Mouse (Mus musculus) kidney, adult 11 months (tissue): ENCODE measurements around the gene Gid8.
A peak's percentile ranks its signal among the peaks of the same experiment; 100 is the strongest.

Experiments
- DNase-seq: peaks from one replicate; pipeline ENCODE4 v3.0.0; 2022

Gid8 gene

DNA sequence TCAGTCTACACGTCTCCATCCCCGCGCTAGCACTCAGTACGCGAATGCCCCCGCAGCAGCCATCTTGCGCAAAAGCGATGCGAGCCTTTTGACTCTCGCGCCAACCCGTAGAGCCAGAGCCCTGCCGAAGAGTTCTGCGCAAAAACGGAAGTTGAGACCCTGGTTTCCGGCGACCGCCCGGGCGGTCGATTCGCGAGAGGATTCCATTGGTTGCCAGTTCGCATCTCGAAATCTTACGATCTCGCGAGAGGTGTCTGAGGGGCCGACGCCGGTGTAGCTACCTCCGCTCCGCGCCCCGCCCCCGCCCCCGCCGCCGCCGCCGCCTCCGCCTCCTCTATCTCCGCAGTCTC is at the start of gene Gid8, which contains the start of gene Dido1:
Gene Gid8, plus strand, starts transcription at position 195 of the 350 bp plus-strand sequence.
Gene Dido1, minus strand, starts transcription at position 77 of the 350 bp plus-strand sequence.
- DNase-seq, result peak; percentile 93

DNA sequence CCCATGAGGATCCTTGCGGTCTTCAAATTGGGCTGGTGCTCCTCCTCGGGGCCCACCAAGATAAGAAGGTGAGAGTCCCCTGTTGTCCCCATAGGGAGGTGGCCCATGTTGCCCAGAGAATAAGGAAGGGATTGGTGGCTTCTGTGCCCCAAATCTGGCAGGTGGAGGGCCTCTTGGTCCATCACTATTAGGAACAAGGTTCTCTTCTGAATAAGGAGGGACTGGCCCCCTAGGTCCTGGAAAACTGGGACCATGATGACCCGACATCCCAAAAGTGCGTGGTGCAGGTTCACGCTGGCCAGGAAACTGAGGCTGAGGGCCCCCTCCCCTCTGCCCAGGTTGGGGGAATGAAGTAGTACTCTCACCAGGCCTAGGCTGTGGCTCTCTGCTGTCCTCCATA is 49.4 kb upstream of the Gid8 start:
- DNase-seq, result no peak

DNA sequence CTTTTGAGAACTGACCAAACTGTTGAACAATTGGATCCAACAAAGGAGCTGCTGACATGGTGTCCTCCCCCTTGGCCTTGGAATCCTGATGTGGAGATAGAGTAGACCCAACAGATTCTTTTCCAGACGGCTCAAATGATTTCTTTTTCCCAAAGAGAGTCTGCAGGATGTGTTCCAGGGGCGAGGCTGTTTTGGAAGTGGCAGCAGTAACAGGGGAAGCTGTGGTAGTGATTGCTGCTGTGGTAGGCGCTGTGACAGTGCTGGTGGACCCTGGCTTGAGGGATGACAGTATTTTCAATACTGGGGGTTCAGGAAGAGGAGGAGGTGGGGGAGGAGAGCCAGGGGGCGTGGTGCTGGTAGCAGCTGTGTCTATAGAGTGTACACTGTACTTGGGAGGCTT is 47.9 kb upstream of the Gid8 start:
- no peak for DNase-seq

DNA sequence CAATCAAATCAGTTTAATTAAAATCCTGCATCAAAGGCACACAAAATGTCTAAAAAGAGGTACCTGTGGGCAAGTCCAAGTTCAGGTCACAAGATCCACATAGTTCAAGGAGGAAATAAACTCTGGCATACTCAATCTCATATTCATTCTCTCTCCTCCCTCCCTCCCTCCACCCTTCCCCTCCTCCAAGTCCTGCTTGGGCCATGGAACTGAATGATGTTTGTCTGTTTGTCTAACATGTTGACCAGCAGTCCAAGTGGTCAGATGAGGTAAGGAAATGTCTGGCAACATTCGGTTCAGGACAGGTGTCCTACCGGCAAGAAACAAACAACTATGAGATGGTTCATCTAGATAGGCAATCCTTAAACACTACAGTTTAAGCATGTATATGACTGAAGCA is 33.2 kb upstream of the Gid8 start:
- DNase-seq, result no peak

DNA sequence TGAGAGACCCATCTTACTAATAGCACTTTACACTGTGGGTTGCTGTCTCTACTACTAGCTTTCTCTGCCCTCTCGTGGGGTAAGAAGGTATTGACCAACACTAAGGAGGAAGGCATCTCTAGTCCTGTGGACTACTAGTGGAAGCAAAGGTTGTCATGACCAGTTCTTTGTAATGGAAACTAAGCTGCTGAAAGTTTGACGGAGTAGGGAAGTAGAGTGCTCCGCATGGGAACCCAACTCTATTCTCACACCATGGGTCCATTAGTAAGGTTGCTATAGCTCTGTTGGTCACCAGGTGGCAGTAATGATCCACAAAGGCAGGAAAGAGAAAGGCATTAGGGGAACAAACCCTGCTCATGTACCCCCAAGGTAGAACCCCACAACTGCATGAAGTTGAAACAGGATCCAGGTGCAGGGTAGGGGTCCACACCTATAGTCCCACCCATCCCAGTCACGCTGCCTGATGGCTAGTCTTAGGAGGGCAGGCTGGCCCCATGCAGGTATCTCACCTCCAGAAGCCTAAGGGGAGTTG is 31.2 kb upstream of the Gid8 start:
- peak; percentile 56 for DNase-seq

DNA sequence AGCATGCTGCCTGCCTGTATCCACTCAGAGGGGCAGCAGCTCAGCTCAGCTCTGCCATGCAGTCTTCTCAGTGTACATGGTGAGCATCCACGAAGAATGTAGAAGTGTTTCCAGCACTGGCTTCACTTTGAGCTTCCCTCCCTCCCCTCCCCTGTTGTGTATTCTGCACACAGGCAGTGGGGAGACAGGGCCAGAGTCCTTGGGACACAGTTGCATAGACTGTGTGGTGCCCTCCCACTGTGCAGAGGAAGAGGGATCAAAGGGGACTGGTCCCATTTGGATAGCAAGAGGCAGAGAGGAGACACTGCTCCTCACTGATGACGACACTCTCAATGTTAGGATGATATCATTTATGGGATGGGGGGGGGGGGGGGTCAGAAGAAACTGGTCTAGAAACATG is 28.7 kb upstream of the Gid8 start:
- no peak for DNase-seq

DNA sequence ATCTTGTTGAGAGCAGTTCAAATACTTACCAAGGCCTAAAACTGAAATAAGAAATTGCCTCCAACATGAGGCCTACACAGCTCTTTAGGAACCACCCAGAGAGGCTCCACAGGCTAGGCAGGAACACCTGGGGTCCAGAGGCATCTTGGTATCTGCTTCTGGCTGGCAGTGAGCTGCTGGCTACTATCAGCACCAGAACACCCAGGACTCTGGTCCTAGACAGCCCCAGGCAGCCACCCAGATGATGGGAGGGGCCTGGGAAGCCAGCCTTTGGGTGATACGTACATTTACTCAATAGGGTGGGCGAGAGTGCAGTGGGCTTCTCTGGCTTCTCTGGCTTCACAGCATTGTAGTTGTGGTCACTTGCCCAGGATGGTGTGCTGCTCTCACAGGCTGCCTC is 26.4 kb upstream of the Gid8 start:
- DNase-seq, result no peak

DNA sequence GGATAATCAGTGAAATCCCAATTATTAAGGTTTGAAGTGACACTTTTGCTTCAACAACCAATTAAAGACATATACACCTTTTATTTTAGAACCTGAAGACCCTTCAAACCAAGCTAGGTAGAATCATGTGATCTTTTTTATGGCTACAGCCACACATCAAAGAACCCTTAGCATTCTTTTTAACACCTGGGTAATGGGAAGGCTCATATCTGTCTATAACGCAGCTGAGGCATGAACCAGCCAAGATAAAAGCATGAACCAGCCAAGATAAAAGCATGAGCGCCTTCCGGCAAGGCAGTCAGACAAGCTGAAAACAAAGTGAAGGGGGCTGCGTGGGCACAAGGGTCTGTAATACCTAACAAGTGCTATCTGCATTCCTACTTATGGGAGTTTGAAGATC is 25.9 kb upstream of the Gid8 start:
- no peak for DNase-seq

DNA sequence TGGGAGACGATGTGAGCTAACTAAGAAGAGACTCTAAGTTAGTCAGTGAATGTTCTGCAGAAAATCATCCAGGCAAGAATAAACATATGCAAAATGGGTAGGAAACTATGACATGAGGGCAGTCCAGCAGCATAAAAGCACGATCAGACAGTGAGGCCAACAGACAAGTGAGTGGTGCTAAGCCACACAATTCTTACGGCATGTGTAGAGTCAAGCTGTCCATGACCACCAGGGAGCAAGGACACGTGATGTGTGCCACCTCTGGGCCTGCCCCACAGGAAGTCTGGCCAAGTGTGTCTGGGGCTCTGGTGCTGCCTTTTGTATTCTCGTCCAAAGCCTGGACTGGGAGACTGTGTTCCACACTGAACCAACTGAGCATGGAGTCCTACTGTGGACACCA is 20.1 kb upstream of the Gid8 start:
- DNase-seq, result no peak

DNA sequence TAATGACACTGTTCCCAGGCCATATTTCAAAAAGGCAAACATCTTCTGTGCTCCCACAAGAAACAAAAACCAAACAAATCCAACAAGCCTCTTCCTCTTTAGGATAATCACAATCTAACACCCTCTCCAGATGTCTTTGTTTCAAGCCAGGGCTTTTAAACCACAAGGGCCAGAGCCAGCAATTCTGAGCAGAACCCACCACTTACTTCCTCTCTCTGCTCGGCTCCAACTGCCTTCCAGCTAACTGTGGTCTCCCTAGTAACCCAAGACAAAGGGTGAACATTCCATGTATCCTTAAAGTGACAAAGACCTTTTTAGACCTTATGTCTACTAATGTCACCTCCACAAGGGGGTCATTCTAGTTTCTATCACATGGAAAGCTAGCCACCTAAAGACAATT is 17.3 kb upstream of the Gid8 start:
- no peak for DNase-seq

DNA sequence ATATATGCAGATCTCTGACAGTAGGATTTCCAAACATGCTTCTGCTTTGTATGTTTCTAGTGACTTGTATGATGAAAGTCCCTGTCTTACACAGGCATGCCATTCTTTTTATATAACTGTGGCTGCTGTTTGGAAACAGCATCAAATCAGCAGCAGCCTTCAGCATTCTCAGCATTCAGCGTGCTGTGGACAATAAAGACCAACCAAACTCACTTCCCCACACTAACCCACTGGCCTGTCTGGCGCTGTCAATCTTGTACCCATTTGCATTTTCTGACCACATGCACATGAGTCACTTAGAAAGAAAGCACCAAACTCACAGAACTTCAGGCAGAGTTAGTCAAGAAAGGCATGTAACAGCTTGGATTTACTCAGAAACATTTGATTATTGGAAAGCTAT is 14.7 kb upstream of the Gid8 start:
- DNase-seq, result no peak

DNA sequence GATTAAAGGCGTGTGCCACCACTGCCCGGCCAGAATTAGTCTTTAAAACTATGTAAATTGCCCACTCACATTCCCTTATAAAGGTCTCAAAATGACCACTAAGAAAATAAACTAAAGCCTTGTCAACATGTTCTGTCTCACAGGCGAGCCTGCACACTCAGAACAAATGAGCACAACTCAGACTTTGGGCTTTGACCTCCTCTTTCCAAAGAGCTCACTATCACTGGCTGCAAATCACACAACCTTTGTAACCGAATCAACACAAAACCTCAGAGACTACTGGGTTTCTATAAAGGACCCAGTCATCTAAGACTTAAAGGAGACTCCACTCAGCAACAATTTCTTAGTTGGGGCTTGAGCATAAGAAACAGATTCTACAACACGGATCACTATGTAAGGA is 9.5 kb upstream of the Gid8 start:
- DNase-seq, result peak; percentile 62

DNA sequence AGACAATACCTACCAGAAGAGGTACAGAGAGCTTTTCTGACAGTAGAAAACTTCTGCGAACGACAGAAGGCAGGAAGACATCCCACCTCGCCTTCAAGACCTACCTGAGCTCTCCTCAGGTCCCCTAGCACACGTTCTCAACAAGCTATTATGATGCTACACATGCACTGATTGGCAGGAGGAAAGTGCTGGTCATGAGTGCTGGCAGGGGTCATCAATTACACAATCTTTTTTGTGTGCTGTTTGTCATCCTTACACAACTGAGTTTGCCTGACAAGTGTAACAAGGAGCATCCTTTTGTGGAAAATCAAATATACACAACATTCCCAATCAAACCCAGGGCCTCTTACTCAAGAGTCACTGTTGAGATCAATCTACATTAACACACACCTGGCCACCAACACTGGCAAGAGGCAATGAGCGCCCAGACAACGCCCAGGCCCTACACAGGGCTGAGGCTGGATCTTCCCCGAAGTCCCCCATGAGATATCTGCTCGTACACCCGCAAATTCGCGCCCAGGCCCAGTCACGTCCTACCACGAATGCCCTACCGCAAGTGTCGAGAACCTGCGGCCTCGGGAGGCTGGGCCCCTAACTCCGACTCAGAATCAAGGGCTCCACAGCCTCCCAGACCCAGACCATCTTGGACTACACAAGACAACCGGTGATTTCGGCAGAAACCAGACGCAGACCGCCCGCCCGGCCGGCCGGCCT is 8.7 kb upstream of the Gid8 start:
- DNase-seq, result no peak

DNA sequence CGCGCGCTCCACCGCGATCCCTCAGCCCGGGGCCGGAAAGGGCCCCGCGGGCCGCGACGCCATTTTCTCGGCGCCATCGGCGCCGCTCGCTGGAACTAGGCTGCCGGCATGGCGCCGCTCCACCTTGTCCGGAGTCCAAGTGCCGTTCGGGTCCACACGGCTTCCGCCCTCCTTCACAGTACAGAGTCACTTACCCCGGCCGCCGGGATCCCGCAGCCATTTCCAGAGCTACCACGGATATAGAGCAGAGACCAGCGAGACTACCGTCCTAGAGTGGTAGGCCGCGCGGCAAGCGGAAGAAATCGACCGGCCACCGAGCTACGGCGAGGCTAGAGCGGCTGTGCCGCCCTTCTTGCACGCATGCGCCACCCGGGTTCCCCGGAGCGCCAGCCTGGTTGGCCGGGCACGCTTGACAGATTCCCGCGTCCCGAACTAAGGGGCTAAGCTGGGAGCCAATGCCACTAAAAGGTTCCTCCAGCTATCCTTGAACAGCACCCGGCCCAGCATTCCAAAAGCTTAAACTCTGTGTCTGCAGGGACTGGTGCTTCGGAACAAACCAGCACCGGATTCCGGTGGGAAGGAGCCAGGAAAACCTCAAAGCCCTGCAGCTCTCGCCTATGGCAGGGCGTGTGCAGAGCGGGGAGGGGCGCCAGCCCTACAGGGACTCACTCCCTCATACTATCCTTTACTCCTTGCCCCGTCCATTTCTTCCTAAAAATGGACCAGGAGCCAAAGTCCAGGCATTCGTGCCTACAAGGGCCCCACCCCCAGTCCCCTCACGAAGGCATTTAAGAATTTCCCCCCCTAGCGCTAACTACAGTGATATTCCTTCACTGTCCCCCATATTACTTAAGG is 7.9 kb upstream of the Gid8 start:
- DNase-seq, result peak; percentile 91

DNA sequence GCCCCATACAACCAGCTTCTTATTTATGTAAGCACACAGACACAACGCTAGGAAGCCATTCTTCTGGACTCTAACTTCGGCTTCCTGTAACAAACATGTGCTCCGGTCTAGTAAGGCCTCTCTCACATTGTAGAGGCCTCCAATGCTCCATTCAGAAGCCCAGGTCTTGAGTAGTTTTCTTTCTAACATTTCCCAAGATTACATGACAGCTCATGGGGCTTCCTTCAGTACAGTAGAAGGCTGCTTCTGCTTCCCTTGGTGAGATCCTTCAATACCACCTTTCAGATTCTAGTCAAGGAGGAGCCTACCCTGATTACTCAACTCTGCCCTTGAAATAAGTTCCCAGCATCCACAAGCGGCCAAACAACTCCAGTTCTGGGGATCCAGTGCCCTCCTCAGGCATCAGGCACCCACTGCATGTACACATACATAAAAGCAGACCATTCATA is 7.2 kb upstream of the Gid8 start:
- no peak for DNase-seq

DNA sequence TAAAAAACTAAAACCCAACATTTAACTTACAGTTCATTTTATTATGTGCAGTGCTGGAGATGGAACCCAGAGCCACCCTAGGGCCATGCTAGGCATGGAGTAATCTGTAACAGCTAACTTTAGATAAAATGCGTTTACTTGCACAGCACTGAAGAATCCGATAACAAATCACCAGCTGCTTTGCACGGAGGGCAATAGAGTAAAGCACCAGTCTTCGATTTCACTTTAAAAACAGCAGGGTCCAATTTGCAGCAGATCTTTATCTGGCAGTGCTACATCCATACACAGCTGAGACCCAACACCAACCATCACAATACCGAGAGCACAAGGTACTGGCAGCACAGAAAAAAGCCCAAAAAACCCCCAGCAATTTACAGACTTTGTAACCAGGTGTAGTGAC is 6.7 kb upstream of the Gid8 start:
- DNase-seq, result no peak

DNA sequence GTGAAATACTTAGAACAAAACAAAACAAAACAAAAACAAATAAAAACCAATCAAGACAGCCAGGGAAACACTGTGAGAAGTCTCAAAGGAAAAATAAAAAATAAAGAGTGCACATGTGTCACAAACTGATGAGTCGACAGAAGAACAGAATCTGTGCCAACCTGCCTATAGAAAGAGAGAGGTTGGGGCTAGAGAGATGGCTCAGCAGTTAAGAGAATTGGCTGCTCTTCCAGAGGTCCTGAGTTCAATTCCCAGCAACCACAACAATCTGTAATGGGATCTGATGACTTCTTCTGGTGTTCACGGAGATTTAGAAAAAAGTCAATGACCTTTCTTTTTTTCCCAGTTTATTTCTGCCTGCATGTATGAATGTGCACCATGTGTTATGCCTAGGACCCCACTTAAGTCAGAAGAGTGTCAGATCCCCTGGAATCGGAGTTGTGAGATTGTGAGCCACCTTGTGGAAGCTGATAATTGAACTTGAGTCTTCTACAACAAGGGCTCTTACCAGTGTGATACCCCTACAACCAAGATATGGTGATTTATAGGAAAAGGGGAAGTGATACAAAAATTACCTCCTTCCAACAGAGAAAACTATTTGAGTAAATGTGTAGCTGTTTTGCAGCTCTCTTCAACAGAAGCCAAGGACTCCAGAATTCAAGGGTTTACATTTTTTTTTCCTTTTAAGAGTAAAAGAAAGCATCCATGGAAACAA is 6.1 kb upstream of the Gid8 start:
- DNase-seq, result no peak

DNA sequence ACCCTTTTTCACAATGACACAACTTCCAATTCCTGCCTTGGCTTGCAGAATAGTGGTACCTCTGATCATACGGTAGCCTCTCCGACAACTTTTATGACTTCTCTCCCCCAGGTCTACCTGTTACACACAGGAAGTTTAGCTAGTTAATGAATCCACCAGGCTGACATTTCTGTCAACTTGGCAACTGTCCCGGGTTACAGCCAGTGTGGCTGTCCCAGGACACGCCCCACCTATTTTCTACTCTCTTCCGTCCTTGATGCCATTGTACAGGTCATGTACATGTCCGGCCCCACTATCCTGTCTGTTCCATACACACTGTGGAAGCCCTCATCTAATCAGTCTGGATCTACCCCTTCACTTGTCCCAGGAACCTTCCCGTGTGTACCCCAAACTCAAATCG is 5.3 kb upstream of the Gid8 start:
- DNase-seq, result peak; percentile 89

DNA sequence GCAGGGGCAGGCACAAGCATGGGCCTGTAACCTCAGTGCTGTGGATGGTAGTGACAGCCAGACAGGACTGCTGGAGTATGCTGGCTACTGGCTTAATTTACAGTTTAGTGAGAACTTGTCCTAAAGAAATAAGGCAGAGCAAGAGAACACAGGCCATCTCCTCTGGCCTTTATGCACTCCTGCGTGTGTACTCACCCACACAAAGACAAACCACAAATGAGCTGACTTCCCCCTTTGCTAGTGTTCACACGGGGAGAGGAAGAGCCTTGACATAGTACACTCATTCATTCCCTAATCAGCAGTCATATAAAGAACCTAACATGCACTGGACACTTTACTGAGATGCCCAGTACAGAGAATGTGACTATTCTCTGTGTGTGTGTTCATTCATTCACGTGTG is 4.9 kb upstream of the Gid8 start:
- no peak for DNase-seq

DNA sequence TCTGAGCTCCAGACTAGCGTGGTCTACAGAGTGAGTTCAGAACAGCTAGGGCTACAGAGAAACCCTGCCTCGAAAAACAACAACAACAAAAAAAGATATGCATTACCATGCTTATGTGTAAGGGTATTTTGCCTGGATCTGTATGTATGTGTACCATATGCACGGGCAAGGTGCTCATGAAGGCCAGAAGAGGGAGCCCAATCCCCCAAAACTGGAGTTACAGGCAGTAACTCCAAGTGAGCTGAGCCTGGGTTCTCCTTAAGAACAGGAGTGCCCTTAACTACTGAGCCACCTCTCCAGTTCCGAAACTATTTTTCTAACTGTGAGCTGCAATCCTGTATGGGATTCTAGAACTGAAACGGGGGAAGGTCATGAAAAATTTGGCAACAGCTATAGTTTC is 3.9 kb upstream of the Gid8 start:
- DNase-seq, result no peak

DNA sequence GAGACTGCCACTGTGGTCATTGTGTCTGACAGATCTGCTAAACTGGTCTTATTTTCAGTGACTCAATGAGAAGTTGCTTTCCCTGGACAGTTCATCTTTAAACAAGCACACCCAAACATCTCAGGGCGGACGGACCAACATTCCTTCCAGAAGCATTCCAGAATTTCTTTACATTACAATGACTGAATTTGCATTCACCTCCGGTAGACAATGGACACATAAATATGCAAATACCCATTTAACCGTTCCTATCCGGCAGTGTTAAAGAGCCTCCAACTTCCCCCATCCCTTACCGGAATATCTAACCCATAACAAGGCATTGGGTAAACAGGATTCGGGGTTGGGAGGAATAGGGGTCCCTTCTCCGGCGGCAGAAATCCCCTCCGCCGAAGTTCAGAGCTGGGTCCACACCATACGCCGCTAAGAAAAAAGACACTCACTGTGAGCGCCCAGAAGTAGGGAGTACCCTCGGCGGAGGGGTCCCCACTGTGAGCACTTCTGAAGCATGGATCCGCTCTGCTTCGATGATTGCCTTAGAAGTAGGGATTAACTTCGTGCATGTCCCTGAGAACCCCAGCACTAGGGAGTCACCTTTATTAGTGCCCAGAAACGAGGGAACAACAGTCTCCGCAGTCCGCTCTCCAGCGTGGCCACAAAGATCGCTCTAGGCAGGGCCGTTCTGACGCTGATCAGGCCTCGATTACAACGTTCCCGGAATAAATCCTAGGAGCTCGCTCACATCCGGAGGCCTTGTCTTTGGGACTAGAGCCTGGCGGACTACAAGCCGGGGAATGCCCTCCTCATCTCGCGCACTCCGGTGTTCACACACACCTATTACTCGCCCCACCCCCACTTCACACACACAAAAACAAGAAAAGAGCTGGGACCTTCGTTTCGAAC is 644 bp upstream of the Gid8 start:
- no peak for DNase-seq
